Mouse (Mus musculus): ENCODE measurements around the gene Grik1. TPM values are rescaled to one million over a fixed set of nuclear protein-coding genes. Genes with fewer than 3 reads are reported as not detected.

Gene Grik1
- total RNA-seq, 1 experiment = not detected

DNA sequence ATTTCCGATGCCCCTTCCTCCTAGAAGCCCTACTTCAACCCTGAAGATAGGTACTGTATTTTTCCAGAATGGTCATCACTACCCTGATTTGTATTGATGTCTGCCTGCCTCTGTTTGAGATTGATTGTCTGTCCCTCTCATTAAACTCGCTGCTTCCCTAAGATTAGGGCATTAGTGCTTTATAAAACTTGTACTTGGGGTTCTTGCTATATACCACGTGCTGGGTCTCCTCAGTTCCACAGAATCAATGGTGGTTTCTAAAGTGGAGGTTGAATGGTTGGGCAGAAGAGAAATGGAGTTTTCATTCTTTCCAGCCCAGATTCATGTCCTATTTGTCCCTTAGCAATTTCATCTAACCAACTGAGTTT lies 316.0 kb downstream of the Grik1 start:
- Histone ChIP-seq H3K4me3 (ENCODE audit: insufficient read depth in 1 of 2, low read depth in 1 of 2, low read length in 2 of 2, poor library complexity in 1 of 2, severe bottlenecking in 1 of 2) (no peak overlapping the region), H3K9ac (ENCODE audit: insufficient read depth, low read depth, low read length, poor library complexity, severe bottlenecking) (no peak overlapping the region), H3K36me3 (ENCODE audit: control insufficient read depth, insufficient read depth, low read length, poor library complexity, severe bottlenecking) (no peaks in the 10 kb centered on the region), H3K4me1 (ENCODE audit: control insufficient read depth in 2 of 2, insufficient read depth in 2 of 2, low read length in 2 of 2, poor library complexity in 1 of 2) (no peaks in the 10 kb centered on the region), H3K27ac (ENCODE audit: insufficient read depth, low read depth, low read length, poor library complexity, severe bottlenecking) (no peak overlapping the region), H3K9me3 (ENCODE audit: control insufficient read depth, insufficient read depth, low read depth, low read length) (no peaks in the 10 kb centered on the region)
- no peak for DNase-seq (ENCODE audit: low read depth, low spot score)
- in situ Hi-C loops (cut with MboI; ENCODE audit: low sequenced_read_pairs in 2 of 2, unreplicated experiment in 2 of 2) = no loop called here
- TF ChIP-seq HCFC1 (IDR thresholded peaks at IDR 0.05; ENCODE audit: borderline replicate concordance, insufficient read depth, low read length) = no peak

DNA sequence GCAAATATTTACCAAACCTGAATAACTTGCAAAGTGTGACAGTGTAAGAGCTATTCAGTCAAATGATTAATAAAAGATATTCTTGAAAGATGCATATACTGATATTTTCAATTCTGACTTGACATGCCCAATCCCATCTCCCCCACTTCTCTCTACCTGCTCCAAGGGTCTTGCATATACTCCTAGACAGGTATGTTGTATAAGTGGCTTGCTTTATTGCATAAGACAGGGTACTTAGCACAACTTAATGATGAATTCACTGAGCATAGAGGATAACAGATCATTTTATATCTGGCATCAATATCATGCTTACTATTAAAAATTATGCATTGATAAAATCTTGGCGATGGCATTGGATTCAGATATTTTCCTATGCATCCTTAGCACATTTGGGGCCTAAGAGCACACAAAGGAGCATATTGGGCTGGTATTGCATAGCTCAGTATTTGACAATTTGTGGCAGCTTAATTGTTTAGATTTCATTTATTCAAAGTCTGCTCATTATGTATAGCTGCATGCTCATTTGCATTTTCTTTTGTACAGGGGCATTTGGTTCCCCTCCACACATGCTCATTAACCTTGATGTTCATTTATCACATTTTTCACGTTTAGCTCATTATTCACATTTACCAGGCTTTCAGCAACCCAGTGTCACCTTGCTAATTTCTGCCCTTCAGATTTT lies 316.5 kb downstream of the Grik1 start:
- Histone ChIP-seq H3K27ac (ENCODE audit: insufficient read depth, low read depth, low read length, poor library complexity, severe bottlenecking) (no peak overlapping the region), H3K4me3 (ENCODE audit: insufficient read depth in 1 of 2, low read depth in 1 of 2, low read length in 2 of 2, poor library complexity in 1 of 2, severe bottlenecking in 1 of 2) (no peak overlapping the region), H3K9ac (ENCODE audit: insufficient read depth, low read depth, low read length, poor library complexity, severe bottlenecking) (no peak overlapping the region), H3K36me3 (ENCODE audit: control insufficient read depth, insufficient read depth, low read length, poor library complexity, severe bottlenecking) (no peaks in the 10 kb centered on the region), H3K4me1 (ENCODE audit: control insufficient read depth in 2 of 2, insufficient read depth in 2 of 2, low read length in 2 of 2, poor library complexity in 1 of 2) (no peaks in the 10 kb centered on the region), H3K9me3 (ENCODE audit: control insufficient read depth, insufficient read depth, low read depth, low read length) (no peaks in the 10 kb centered on the region)
- in situ Hi-C loops (cut with MboI; ENCODE audit: low sequenced_read_pairs in 2 of 2, unreplicated experiment in 2 of 2) = no loop called here
- TF ChIP-seq HCFC1 (IDR thresholded peaks at IDR 0.05; ENCODE audit: borderline replicate concordance, insufficient read depth, low read length) (no peak), ZNF384 (IDR thresholded peaks at IDR 0.05; ENCODE audit: low read depth, low read length) (no peak), CHD2 (IDR thresholded peaks at IDR 0.05; ENCODE audit: low read depth, low read length) (no peak), MAFK (IDR thresholded peaks at IDR 0.05; ENCODE audit: insufficient read depth, low read depth, low read length) (no peak), ZC3H11A (IDR thresholded peaks at IDR 0.05; ENCODE audit: borderline replicate concordance, low read depth, low read length) (no peak)
- no peak for DNase-seq (ENCODE audit: low read depth, low spot score)

DNA sequence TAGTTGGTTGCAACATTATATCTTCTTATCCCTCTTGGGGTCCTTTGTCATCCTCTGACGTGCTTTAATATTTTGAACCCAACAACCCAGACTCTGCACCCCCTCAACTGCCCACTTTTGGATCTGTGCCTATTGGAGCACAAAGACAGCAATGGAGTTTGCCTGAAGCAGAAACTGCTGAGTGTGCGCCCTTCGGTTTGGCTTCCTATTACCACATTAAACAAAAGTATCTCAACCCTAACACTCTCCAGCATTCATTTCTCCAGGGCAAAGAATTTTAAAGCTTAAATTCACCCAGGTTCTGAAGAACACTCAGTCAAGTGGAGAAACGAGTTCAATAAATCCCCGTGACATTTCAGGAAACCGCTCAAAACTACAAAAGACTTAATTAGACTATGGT lies 318.2 kb downstream of the Grik1 start:
- TF ChIP-seq ZNF384 (IDR thresholded peaks at IDR 0.05; ENCODE audit: low read depth, low read length) (no peak), MAFK (IDR thresholded peaks at IDR 0.05; ENCODE audit: insufficient read depth, low read depth, low read length) (0 out of 2 replicates have a peak, but pooled peaks have one; percentile 30)
- in situ Hi-C loops (cut with MboI; ENCODE audit: low sequenced_read_pairs in 2 of 2, unreplicated experiment in 2 of 2) = no loop called here

DNA sequence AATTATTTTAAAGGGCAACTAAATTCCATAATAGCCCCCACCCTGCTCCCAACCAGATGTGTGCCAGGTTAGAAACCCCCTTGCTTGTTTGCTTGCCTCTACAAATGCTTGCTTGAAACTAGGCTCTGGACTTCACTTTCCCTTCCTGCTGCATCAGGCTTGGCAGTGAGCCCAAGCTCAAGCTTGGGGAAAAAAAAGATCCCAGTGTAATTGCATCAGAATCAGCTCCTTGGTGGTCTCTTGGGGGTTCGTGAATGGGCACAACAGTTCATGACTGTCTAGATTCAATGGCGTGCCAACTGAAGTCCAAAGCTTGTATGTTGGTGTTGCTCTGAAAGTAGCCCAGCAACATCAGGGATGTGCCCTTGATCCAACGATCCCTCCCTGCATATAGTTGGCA lies 320.1 kb downstream of the Grik1 start:
- TF ChIP-seq CHD2 (IDR thresholded peaks at IDR 0.05; ENCODE audit: low read depth, low read length) (no peak), MAFK (IDR thresholded peaks at IDR 0.05; ENCODE audit: insufficient read depth, low read depth, low read length) (no peak), ZNF384 (IDR thresholded peaks at IDR 0.05; ENCODE audit: low read depth, low read length) (no peak), HCFC1 (IDR thresholded peaks at IDR 0.05; ENCODE audit: borderline replicate concordance, insufficient read depth, low read length) (no peak)
- H3K9ac ChIP-seq (ENCODE audit: insufficient read depth, low read depth, low read length, poor library complexity, severe bottlenecking) = no peak overlapping the region
- in situ Hi-C loops (cut with MboI; ENCODE audit: low sequenced_read_pairs in 2 of 2, unreplicated experiment in 2 of 2) = no loop called here

More for the DNA sequence above, 318.2 kb downstream of the Grik1 start:
- Histone ChIP-seq H3K9me3 (ENCODE audit: control insufficient read depth, insufficient read depth, low read depth, low read length) (no peaks in the 10 kb centered on the region), H3K4me3 (ENCODE audit: insufficient read depth in 1 of 2, low read depth in 1 of 2, low read length in 2 of 2, poor library complexity in 1 of 2, severe bottlenecking in 1 of 2) (no peak overlapping the region), H3K9ac (ENCODE audit: insufficient read depth, low read depth, low read length, poor library complexity, severe bottlenecking) (no peak overlapping the region), H3K36me3 (ENCODE audit: control insufficient read depth, insufficient read depth, low read length, poor library complexity, severe bottlenecking) (no peaks in the 10 kb centered on the region), H3K27ac (ENCODE audit: insufficient read depth, low read depth, low read length, poor library complexity, severe bottlenecking) (no peak overlapping the region), H3K4me1 (ENCODE audit: control insufficient read depth in 2 of 2, insufficient read depth in 2 of 2, low read length in 2 of 2, poor library complexity in 1 of 2) (no peaks in the 10 kb centered on the region)
- DNase-seq (ENCODE audit: low read depth, low spot score) = no peak

DNA sequence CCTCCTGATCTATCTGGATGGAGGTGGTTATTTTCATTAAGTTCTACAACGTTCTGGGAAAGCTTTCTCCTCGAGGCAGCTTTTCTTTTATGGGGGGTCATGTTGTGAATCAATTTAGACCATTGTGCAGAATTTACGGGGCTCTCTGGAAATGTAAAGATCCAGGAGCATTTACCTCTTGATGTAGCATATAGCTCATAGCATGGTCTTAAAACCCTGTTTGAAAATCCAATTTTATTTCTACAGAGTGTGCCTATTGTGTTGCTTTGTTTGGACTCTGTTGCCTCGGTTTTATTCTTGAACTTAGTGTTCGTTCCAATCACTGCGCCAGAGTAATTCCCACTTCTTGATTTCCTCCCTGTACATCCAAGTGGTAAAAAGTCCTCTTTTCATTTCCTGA lies 328.6 kb downstream of the Grik1 start:
- Histone ChIP-seq H3K27ac (ENCODE audit: insufficient read depth, low read depth, low read length, poor library complexity, severe bottlenecking) (no peak overlapping the region), H3K9ac (ENCODE audit: insufficient read depth, low read depth, low read length, poor library complexity, severe bottlenecking) (no peak overlapping the region), H3K36me3 (ENCODE audit: control insufficient read depth, insufficient read depth, low read length, poor library complexity, severe bottlenecking) (no peaks in the 10 kb centered on the region), H3K9me3 (ENCODE audit: control insufficient read depth, insufficient read depth, low read depth, low read length) (no peaks in the 10 kb centered on the region), H3K4me1 (ENCODE audit: control insufficient read depth in 2 of 2, insufficient read depth in 2 of 2, low read length in 2 of 2, poor library complexity in 1 of 2) (no peaks in the 10 kb centered on the region), H3K4me3 (ENCODE audit: insufficient read depth in 1 of 2, low read depth in 1 of 2, low read length in 2 of 2, poor library complexity in 1 of 2, severe bottlenecking in 1 of 2) (no peak overlapping the region)
- in situ Hi-C loops (cut with MboI; ENCODE audit: low sequenced_read_pairs in 2 of 2, unreplicated experiment in 2 of 2) = no loop called here
- TF ChIP-seq HCFC1 (IDR thresholded peaks at IDR 0.05; ENCODE audit: borderline replicate concordance, insufficient read depth, low read length) (no peak), MAFK (IDR thresholded peaks at IDR 0.05; ENCODE audit: insufficient read depth, low read depth, low read length) (no peak), ZNF384 (IDR thresholded peaks at IDR 0.05; ENCODE audit: low read depth, low read length) (no peak), ZC3H11A (IDR thresholded peaks at IDR 0.05; ENCODE audit: borderline replicate concordance, low read depth, low read length) (no peak), CHD2 (IDR thresholded peaks at IDR 0.05; ENCODE audit: low read depth, low read length) (no peak)
- no peak for DNase-seq (ENCODE audit: low read depth, low spot score)

More for the DNA sequence above, 320.1 kb downstream of the Grik1 start:
- no peak for DNase-seq (ENCODE audit: low read depth, low spot score)
- Histone ChIP-seq H3K27ac (ENCODE audit: insufficient read depth, low read depth, low read length, poor library complexity, severe bottlenecking) (no peak overlapping the region), H3K4me3 (ENCODE audit: insufficient read depth in 1 of 2, low read depth in 1 of 2, low read length in 2 of 2, poor library complexity in 1 of 2, severe bottlenecking in 1 of 2) (no peak overlapping the region), H3K9me3 (ENCODE audit: control insufficient read depth, insufficient read depth, low read depth, low read length) (no peaks in the 10 kb centered on the region), H3K36me3 (ENCODE audit: control insufficient read depth, insufficient read depth, low read length, poor library complexity, severe bottlenecking) (no peaks in the 10 kb centered on the region), H3K4me1 (ENCODE audit: control insufficient read depth in 2 of 2, insufficient read depth in 2 of 2, low read length in 2 of 2, poor library complexity in 1 of 2) (no peaks in the 10 kb centered on the region)

All from ES-E14 (cell line).